Mouse (Mus musculus) bone marrow macrophage, adult 2 months (primary cell): ENCODE results near the gene Ulk4. TPM values are rescaled to one million over a fixed set of nuclear protein-coding genes. Genes with fewer than 3 reads are reported as not detected.

Experiments
- H3K27ac ChIP-seq: 2 replicates; pipeline ENCODE4 v1.5.1; 2012; ENCODE audit warnings: low read depth, low read length; ENCODE audit not compliant: insufficient read depth
- H3K4me1 ChIP-seq: 2 replicates; pipeline ENCODE4 v1.6.1; 2012; ENCODE audit warnings: low read length; ENCODE audit not compliant: control insufficient read depth, insufficient read depth
- H3K4me3 ChIP-seq: 2 replicates; pipeline ENCODE4 v1.5.1; 2012; ENCODE audit warnings: mild to moderate bottlenecking, low read length, moderate library complexity; ENCODE audit not compliant: insufficient read depth
- CTCF ChIP-seq: IDR thresholded peaks from 2 replicates; pipeline ENCODE4 v1.5.1; 2012; ENCODE audit warnings: low read depth, mild to moderate bottlenecking, low read length, moderate library complexity
- POLR2A ChIP-seq: IDR thresholded peaks from 2 replicates; pipeline ENCODE4 v1.6.1; 2012; ENCODE audit warnings: mild to moderate bottlenecking, low read depth, low read length, borderline replicate concordance
- polyA plus RNA-seq: library from polyadenylated mRNA; stranded (reverse); fragments of >200 nt; gene quantifications from 2 replicates; pipeline ENCODE4 v1.2.4, GENCODE M21; 2012; ENCODE audit not compliant: missing spikeins, insufficient read depth, insufficient read length

Gene Ulk4
- polyA plus RNA-seq, 1 experiment = 1.3 TPM

- TF ChIP-seq CTCF = no peak
- no peak for TF ChIP-seq POLR2A
- no peak overlapping the region for H3K4me3 ChIP-seq
- H3K27ac ChIP-seq = no peak overlapping the region
- no peaks in the 10 kb centered on the region for H3K4me1 ChIP-seq
Measured at GRCm38 (mm10) chr9:121011540-121011939, 265.5 kb downstream of the Ulk4 start.

- TF ChIP-seq POLR2A = no peak
- no peak for TF ChIP-seq CTCF
- no peaks in the 10 kb centered on the region for H3K4me1 ChIP-seq
- no peak overlapping the region for H3K27ac ChIP-seq
- no peak overlapping the region for H3K4me3 ChIP-seq
Measured at GRCm38 (mm10) chr9:121010544-121010943, 266.5 kb downstream of the Ulk4 start.

GRCm38 (mm10) chr9:121005961-121006360, 271.0 kb downstream of the Ulk4 start:
- no peak for TF ChIP-seq POLR2A
- TF ChIP-seq CTCF = no peak
- Histone ChIP-seq H3K27ac (no peak overlapping the region), H3K4me3 (no peak overlapping the region), H3K4me1 (no peaks in the 10 kb centered on the region)

- Histone ChIP-seq H3K4me3 (no peak overlapping the region), H3K4me1 (no peaks in the 10 kb centered on the region)
- no peak for TF ChIP-seq CTCF
- no peak for TF ChIP-seq POLR2A
Measured at GRCm38 (mm10) chr9:121001681-121002540, 275.1 kb downstream of the Ulk4 start.

GRCm38 (mm10) chr9:121000641-121001320, 276.2 kb downstream of the Ulk4 start:
- no peaks in the 10 kb centered on the region for H3K4me1 ChIP-seq

More at GRCm38 (mm10) chr9:121001681-121002540, 275.1 kb downstream of the Ulk4 start:
- no peak overlapping the region for H3K27ac ChIP-seq

GRCm38 (mm10) chr9:120998696-120999095, 278.3 kb downstream of the Ulk4 start:
- no peak overlapping the region for H3K4me3 ChIP-seq
- no peak for TF ChIP-seq POLR2A
- TF ChIP-seq CTCF = no peak
- H3K4me1 ChIP-seq = no peaks in the 10 kb centered on the region
- no peak overlapping the region for H3K27ac ChIP-seq

More at GRCm38 (mm10) chr9:121000641-121001320, 276.2 kb downstream of the Ulk4 start:
- no peak overlapping the region for H3K4me3 ChIP-seq
- TF ChIP-seq POLR2A = no peak
- H3K27ac ChIP-seq = no peak overlapping the region

- Histone ChIP-seq H3K4me3 (no peak overlapping the region), H3K27ac (no peak overlapping the region), H3K4me1 (no peaks in the 10 kb centered on the region)
- no peak for TF ChIP-seq POLR2A
- no peak for TF ChIP-seq CTCF
Measured at GRCm38 (mm10) chr9:120994223-120995155, 282.5 kb downstream of the Ulk4 start.

GRCm38 (mm10) chr9:120993004-120993403, 284.0 kb downstream of the Ulk4 start:
- no peak overlapping the region for H3K4me3 ChIP-seq
- no peak overlapping the region for H3K27ac ChIP-seq
- TF ChIP-seq POLR2A (no peak), CTCF (no peak)
- H3K4me1 ChIP-seq = no peaks in the 10 kb centered on the region

- Histone ChIP-seq H3K4me3 (no peak overlapping the region), H3K4me1 (no peaks in the 10 kb centered on the region), H3K27ac (no peak overlapping the region)
- no peak for TF ChIP-seq CTCF
- TF ChIP-seq POLR2A = no peak
Measured at GRCm38 (mm10) chr9:120991801-120992200, 285.2 kb downstream of the Ulk4 start.
